Mouse (Mus musculus) liver, embryonic 14 days (tissue): ENCODE results near the gene Zfp968. TPM values are rescaled to one million over a fixed set of nuclear protein-coding genes. Genes with fewer than 3 reads are reported as not detected.

Source experiments
- polyA plus RNA-seq: library from polyadenylated mRNA; depleted of rRNA; stranded (reverse); fragments of >200 nt; gene quantifications from 2 replicates; pipeline ENCODE4 v1.2.3, GENCODE M21; 2012; rRNA removed

Gene Zfp968
- polyA plus RNA-seq: 0.91 and 0.93 TPM in 2 replicates

DNA sequence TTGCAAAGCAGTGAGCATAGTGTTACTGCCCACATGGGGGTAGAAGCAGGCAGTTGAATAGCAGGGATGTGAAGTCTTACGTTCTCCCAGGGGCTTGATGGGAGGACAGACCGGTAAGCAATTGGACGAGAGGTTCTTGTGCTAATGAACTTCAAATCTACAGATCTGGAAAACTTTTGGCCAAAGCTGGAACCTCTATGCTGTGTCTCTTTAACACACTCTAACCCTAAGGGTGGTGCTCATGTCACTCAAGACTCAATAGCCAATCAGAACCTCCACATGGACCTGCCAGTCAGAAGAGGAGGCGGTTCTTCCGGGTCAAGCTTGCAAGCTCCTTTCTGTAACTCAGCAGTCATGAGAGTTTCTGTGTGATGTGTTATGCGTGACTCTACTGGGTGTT, at the start of gene Zfp968:
Gene Zfp968, plus strand, starts transcription at position 301 of the 400 bp plus-strand sequence.

DNA sequence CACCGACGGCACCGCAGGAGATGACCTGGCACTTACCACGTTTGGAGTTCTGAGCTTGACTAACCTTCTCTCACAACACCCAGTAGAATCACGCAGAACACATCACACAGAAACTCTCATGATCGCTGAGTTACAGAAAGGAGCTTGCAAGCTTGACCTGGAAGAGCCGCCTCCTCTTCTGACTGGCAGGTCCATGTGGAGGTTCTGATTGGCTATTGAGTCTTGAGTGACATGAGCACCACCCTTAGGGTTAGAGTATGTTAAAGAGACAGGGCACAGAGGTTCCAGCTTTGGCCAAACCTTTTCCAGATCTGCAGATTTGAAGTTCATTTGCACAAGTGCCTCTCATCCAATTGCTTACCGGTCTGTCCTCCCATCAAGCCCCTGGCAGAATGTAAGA, 34.1 kb upstream of the Zfp968 start, which contains the start of gene Gm4631:
Gene Gm4631, minus strand, starts transcription at position 101 of the 400 bp plus-strand sequence.

Other genes starting within 250 kb of the Zfp968 start
- gene Gm14399, start 230.4 kb upstream of the Zfp968 start, polyA plus RNA-seq: 1.5 and 1.7 TPM in 2 replicates
- 0.10 and 0.14 TPM in 2 replicates for gene Gm14443, start 196.6 kb upstream of the Zfp968 start, polyA plus RNA-seq
- gene Gm14391, start 165.5 kb upstream of the Zfp968 start, polyA plus RNA-seq: 2.4 and 2.5 TPM in 2 replicates
- gene Gm14440, start 97.3 kb upstream of the Zfp968 start, polyA plus RNA-seq: not detected in 2 replicates
- 3.4 and 3.8 TPM in 2 replicates for gene Gm4631, start 34.2 kb upstream of the Zfp968 start, polyA plus RNA-seq
- 1.9 and 2.1 TPM in 2 replicates for gene Gm4724, start 63.4 kb downstream of the Zfp968 start, polyA plus RNA-seq
- gene Zfp965, start 97.5 kb downstream of the Zfp968 start, polyA plus RNA-seq: 0.93 and 1.1 TPM in 2 replicates